Mouse (Mus musculus): ENCODE data around the gene Mip. TPM values are rescaled to one million over a fixed set of nuclear protein-coding genes. Genes with fewer than 3 reads are reported as not detected.

Mip gene
- polyA plus RNA-seq, 1 experiment from 2014 or later, result 0.55 TPM

Other genes starting within 250 kb of the Mip start
- not detected in 2 replicates for gene Hsd17b6, start 218.2 kb upstream of the Mip start, polyA plus RNA-seq (2016; fragmentation: Nextera tagmentation; extraction: Ambion mirVana)
- gene Prim1, start 210.7 kb upstream of the Mip start, polyA plus RNA-seq (2016; fragmentation: Nextera tagmentation; extraction: Ambion mirVana), result 123 TPM in 2 replicates
- gene Naca, start 190.3 kb upstream of the Mip start, polyA plus RNA-seq (2016; fragmentation: Nextera tagmentation; extraction: Ambion mirVana), result 930 and 977 TPM in 2 replicates
- 733 and 767 TPM in 2 replicates for gene Ptges3, start 166.9 kb upstream of the Mip start, polyA plus RNA-seq (2016; fragmentation: Nextera tagmentation; extraction: Ambion mirVana)
- 2,314 and 2,329 TPM in 2 replicates for gene Atp5b, start 142.6 kb upstream of the Mip start, polyA plus RNA-seq (2016; fragmentation: Nextera tagmentation; extraction: Ambion mirVana)
- gene Baz2a, start 134.3 kb upstream of the Mip start, polyA plus RNA-seq (2016; fragmentation: Nextera tagmentation; extraction: Ambion mirVana), result 13.5 and 15.2 TPM in 2 replicates
- gene Rbms2, start 45.5 kb upstream of the Mip start, polyA plus RNA-seq (2016; fragmentation: Nextera tagmentation; extraction: Ambion mirVana), result 26.6 and 28.6 TPM in 2 replicates
- 1.5 and 2.3 TPM in 2 replicates for gene Gls2, start 31.4 kb upstream of the Mip start, polyA plus RNA-seq (2016; fragmentation: Nextera tagmentation; extraction: Ambion mirVana)
- gene Spryd4, start 14.0 kb upstream of the Mip start, polyA plus RNA-seq (2016; fragmentation: Nextera tagmentation; extraction: Ambion mirVana), result 29.9 and 32.3 TPM in 2 replicates
- 108 and 112 TPM in 2 replicates for gene Timeless, start 6.2 kb downstream of the Mip start, polyA plus RNA-seq (2016; fragmentation: Nextera tagmentation; extraction: Ambion mirVana)
- 0.81 and 1.1 TPM in 2 replicates for gene Apon, start 28.3 kb downstream of the Mip start, polyA plus RNA-seq (2016; fragmentation: Nextera tagmentation; extraction: Ambion mirVana)
- gene Apof, start 42.8 kb downstream of the Mip start, polyA plus RNA-seq (2016; fragmentation: Nextera tagmentation; extraction: Ambion mirVana), result not detected in 2 replicates
- gene Stat2, start 44.7 kb downstream of the Mip start, polyA plus RNA-seq (2016; fragmentation: Nextera tagmentation; extraction: Ambion mirVana), result 10.7 and 11.2 TPM in 2 replicates
- gene Il23a, start 72.9 kb downstream of the Mip start, polyA plus RNA-seq (2016; fragmentation: Nextera tagmentation; extraction: Ambion mirVana), result not detected in 2 replicates
- 42.1 and 45.3 TPM in 2 replicates for gene Pan2, start 77.5 kb downstream of the Mip start, polyA plus RNA-seq (2016; fragmentation: Nextera tagmentation; extraction: Ambion mirVana)
- gene Cnpy2, start 96.6 kb downstream of the Mip start, polyA plus RNA-seq (2016; fragmentation: Nextera tagmentation; extraction: Ambion mirVana), result 253 and 256 TPM in 2 replicates
- 256 and 265 TPM in 2 replicates for gene Cs, start 111.9 kb downstream of the Mip start, polyA plus RNA-seq (2016; fragmentation: Nextera tagmentation; extraction: Ambion mirVana)
- gene Coq10a, start 143.2 kb downstream of the Mip start, polyA plus RNA-seq (2016; fragmentation: Nextera tagmentation; extraction: Ambion mirVana), result 9.2 and 10.1 TPM in 2 replicates
- gene Ankrd52, start 151.3 kb downstream of the Mip start, polyA plus RNA-seq (2016; fragmentation: Nextera tagmentation; extraction: Ambion mirVana), result 11.1 and 13.1 TPM in 2 replicates
- gene Slc39a5, start 175.4 kb downstream of the Mip start, polyA plus RNA-seq (2016; fragmentation: Nextera tagmentation; extraction: Ambion mirVana), result 0.30 TPM in 1 of 2 replicates, not detected in the other
- 161 and 164 TPM in 2 replicates for gene Nabp2, start 185.7 kb downstream of the Mip start, polyA plus RNA-seq (2016; fragmentation: Nextera tagmentation; extraction: Ambion mirVana)
- 40.9 and 42.9 TPM in 2 replicates for gene Rnf41, start 185.8 kb downstream of the Mip start, polyA plus RNA-seq (2016; fragmentation: Nextera tagmentation; extraction: Ambion mirVana)
- 72.0 and 73.6 TPM in 2 replicates for gene Smarcc2, start 233.4 kb downstream of the Mip start, polyA plus RNA-seq (2016; fragmentation: Nextera tagmentation; extraction: Ambion mirVana)

Data from forebrain, embryonic 10.5 days (tissue).